Mouse (Mus musculus): ENCODE measurements around the gene Adamts17. TPM values are rescaled to one million over a fixed set of nuclear protein-coding genes. Genes with fewer than 3 reads are reported as not detected.
A peak's percentile ranks its signal among the peaks of the same experiment; 100 is the strongest.

Adamts17 gene
- polyA plus RNA-seq, 1 experiment from 2014 or later: 11.6 TPM

DNA sequence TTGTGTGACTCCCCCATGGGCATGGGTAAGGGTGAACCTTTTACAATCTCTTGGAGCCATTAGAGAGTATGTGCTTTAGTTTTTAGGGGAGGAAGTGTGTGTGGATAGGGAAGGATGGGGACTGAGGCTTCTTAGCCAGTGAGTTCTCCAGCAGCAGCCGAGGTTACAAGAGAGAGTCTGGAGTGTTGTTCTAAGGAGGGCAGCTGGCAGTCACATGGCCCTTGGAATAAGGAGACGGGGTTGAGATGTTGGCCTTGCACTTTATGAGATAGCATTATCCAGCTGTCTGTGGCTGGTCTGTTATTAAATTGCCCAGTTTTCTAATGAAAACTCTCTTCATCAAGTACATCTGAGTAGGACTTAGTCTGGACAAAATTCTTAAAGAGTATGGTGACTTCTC lies 4.3 kb downstream of the Adamts17 start:
- ATAC-seq (ENCODE audit: insufficient read depth) (no peak), DNase-seq (peak; percentile 43)
- Histone ChIP-seq H3K9me3 (ENCODE audit: low read depth, low read length) (no peaks in the 10 kb centered on the region), H3K27ac (ENCODE audit: low read depth) (no peak overlapping the region), H3K27me3 (ENCODE audit: insufficient read depth, low read length) (no peaks in the 10 kb centered on the region), H3K9ac (no peak overlapping the region), H3K4me2 (no peak overlapping the region), H3K36me3 (ENCODE audit: insufficient read depth) (0 out of 2 replicates have a peak, but pooled peaks cover 3% of the 10 kb centered on the region), H3K4me1 (ENCODE audit: insufficient read depth) (peaks cover 17% of the 10 kb centered on the region), H3K4me3 (ENCODE audit: low read depth, low read length) (no peak overlapping the region)
- no peak for TF ChIP-seq CTCF (IDR thresholded peaks at IDR 0.05; ENCODE audit: low read depth)
- 29% methylated on average over 2 of the region's 2 CpGs for WGBS

DNA sequence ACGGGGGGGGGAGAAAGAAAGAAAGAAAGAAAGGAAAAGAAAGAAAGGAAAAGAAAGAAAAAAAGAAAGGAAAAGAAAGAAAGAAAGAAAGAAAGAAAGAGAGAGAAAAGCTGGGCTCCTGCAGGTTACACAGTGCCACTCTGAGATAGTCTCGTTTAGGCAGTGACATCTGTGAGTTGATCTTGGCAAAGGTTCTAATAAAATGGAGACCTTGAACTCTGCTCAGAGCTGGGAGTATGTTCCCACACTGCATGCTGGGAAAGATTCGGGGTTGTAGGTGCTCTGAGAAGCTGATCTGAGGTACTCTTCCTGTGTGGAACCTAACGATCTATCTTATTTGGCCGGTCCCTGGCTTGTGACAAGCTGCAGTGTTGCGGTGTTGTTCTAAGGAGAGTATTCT lies 7.0 kb downstream of the Adamts17 start:
- no peak for TF ChIP-seq CTCF (IDR thresholded peaks at IDR 0.05; ENCODE audit: low read depth)
- H3K4me2 ChIP-seq: no peak overlapping the region
- 64% methylated on average over 6 of the region's 6 CpGs for WGBS

DNA sequence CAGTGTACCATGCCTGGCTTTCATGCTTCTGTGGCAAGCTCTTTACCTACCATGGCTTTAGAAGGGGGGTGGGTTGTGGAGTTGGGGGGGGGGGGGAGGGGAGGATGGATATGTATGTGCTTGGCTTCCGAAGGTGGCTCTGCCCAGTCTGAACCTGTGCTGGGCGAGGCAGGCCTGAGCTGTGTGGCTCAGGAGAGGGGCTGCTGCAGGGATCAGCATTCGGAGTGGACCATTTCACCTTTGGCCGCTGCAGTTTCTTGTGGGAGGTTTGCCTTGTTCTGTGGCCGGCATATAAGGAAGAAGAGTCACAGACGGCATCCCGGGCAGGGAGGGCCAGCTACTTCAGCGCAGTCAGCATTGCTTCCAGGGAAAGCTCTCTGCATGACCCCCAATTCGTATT lies 7.8 kb downstream of the Adamts17 start:
- 59% methylated on average over 9 of the region's 9 CpGs for WGBS
- Histone ChIP-seq H3K27me3 (ENCODE audit: insufficient read depth, low read length) (no peaks in the 10 kb centered on the region), H3K4me1 (ENCODE audit: insufficient read depth) (peaks cover 3% of the 10 kb centered on the region; the same call in 1 of the 2 replicates), H3K27ac (ENCODE audit: low read depth) (no peak overlapping the region), H3K4me2 (no peak overlapping the region), H3K36me3 (ENCODE audit: insufficient read depth) (0 out of 2 replicates have a peak, but pooled peaks cover 3% of the 10 kb centered on the region), H3K9ac (no peak overlapping the region), H3K9me3 (ENCODE audit: low read depth, low read length) (no peaks in the 10 kb centered on the region), H3K4me3 (ENCODE audit: low read depth, low read length) (no peak overlapping the region)
- DNase-seq: no peak
- no peak for ATAC-seq (ENCODE audit: insufficient read depth)
- no peak for TF ChIP-seq CTCF (IDR thresholded peaks at IDR 0.05; ENCODE audit: low read depth)

More for the DNA sequence above, 7.0 kb downstream of the Adamts17 start:
- Histone ChIP-seq H3K27me3 (ENCODE audit: insufficient read depth, low read length) (no peaks in the 10 kb centered on the region), H3K27ac (ENCODE audit: low read depth) (no peak overlapping the region), H3K9ac (no peak overlapping the region), H3K9me3 (ENCODE audit: low read depth, low read length) (no peaks in the 10 kb centered on the region), H3K36me3 (ENCODE audit: insufficient read depth) (0 out of 2 replicates have a peak, but pooled peaks cover 3% of the 10 kb centered on the region), H3K4me3 (ENCODE audit: low read depth, low read length) (no peak overlapping the region), H3K4me1 (ENCODE audit: insufficient read depth) (peaks cover 6% of the 10 kb centered on the region)
- DNase-seq (no peak), ATAC-seq (ENCODE audit: insufficient read depth) (no peak)

DNA sequence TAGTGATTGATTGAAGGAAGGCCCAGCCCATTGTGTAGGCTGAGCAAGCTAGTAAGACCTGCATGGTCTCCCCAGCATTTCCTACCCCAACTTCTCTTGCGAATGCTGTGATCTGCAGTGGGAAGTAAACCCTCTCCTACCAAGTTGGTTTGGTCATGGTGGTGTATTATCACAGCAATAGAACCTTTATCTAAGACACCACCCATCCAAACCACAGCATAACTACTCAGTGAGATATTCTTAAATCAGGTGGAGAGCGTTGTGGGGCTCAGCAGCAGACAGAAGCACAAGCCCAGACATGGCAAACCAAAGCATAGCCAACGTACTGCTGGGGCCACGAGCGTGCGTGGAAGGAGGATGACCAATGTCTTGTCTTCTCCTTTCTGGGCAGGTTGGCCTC lies 9.8 kb downstream of the Adamts17 start:
- H3K4me3 ChIP-seq (ENCODE audit: low read depth, low read length): no peak overlapping the region
- no peak for TF ChIP-seq CTCF (IDR thresholded peaks at IDR 0.05; ENCODE audit: low read depth)
- H3K27me3 ChIP-seq (ENCODE audit: insufficient read depth, low read length): no peaks in the 10 kb centered on the region
- 0 out of 2 replicates have a peak, but pooled peaks cover 3% of the 10 kb centered on the region for H3K36me3 ChIP-seq (ENCODE audit: insufficient read depth)
- H3K4me1 ChIP-seq (ENCODE audit: insufficient read depth): peaks cover 2% of the 10 kb centered on the region; the same call in 1 of the 2 replicates
- no peak overlapping the region for H3K27ac ChIP-seq (ENCODE audit: low read depth)
- H3K9ac ChIP-seq: no peak overlapping the region
- DNase-seq (no peak), ATAC-seq (ENCODE audit: insufficient read depth) (no peak)
- H3K4me2 ChIP-seq: no peak overlapping the region
- 93% methylated on average over 6 of the region's 6 CpGs for WGBS
- no peaks in the 10 kb centered on the region for H3K9me3 ChIP-seq (ENCODE audit: low read depth, low read length)

DNA sequence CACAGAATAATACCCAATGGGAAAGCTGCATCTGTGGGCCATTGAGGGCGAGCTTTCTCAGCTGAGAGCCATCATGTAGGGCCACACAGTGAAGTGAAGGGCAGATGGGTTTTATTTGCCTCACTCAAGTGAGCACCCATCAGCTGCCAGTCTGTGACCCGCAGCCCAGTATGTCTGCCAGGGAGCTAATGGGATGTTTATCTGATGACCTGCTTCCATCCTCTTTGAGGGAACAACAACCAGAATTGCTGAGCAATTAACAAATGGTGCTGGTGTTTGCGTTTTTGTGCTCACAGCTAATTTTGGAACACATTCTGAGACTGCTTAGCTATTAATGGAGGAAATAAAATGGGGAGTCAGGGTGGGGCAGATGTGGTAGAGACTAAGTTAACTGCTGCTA lies 12.6 kb downstream of the Adamts17 start:
- 0 out of 2 replicates have a peak, but pooled peaks cover 3% of the 10 kb centered on the region for H3K36me3 ChIP-seq (ENCODE audit: insufficient read depth)
- no peaks in the 10 kb centered on the region; the same call in 1 of the 2 replicates for H3K4me1 ChIP-seq (ENCODE audit: insufficient read depth)
- H3K27me3 ChIP-seq (ENCODE audit: insufficient read depth, low read length): no peaks in the 10 kb centered on the region
- H3K4me2 ChIP-seq: no peak overlapping the region
- H3K4me3 ChIP-seq (ENCODE audit: low read depth, low read length): no peak overlapping the region
- H3K9ac ChIP-seq: no peak overlapping the region
- no peaks in the 10 kb centered on the region for H3K9me3 ChIP-seq (ENCODE audit: low read depth, low read length)
- H3K27ac ChIP-seq (ENCODE audit: low read depth): 0 out of 2 replicates have a peak overlapping the region, but pooled peaks have one; percentile 30
- DNase-seq (peak; percentile 44), ATAC-seq (ENCODE audit: insufficient read depth) (no peak; the same call in 1 of the 2 replicates)
- no peak for TF ChIP-seq CTCF (IDR thresholded peaks at IDR 0.05; ENCODE audit: low read depth)
- WGBS: 46% methylated on average over 3 of the region's 3 CpGs

DNA sequence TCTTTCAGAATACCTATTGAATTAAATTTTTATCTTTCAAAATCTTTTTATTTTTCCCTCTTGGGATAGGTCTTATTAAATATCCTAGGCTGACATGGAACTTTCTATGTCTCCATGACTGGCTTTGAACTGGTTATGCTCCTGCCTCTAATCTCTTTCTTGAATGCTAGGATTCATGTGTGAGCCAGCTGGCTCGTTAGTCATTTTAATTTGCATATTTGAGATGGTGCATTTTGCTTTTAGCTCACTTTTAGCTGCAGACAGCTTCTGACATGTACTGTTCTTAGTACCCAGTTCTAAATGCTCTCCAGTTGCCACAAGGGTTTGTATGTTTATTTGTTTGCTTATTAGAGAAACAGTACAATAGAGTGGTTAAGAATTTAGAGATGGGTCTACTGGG lies 18.1 kb downstream of the Adamts17 start:
- H3K36me3 ChIP-seq (ENCODE audit: insufficient read depth): no peaks in the 10 kb centered on the region
- no peaks in the 10 kb centered on the region for H3K27me3 ChIP-seq (ENCODE audit: insufficient read depth, low read length)
- H3K4me1 ChIP-seq (ENCODE audit: insufficient read depth): no peaks in the 10 kb centered on the region; the same call in 1 of the 2 replicates
- no peak overlapping the region for H3K9ac ChIP-seq
- H3K4me2 ChIP-seq: no peak overlapping the region
- no peak for DNase-seq
- 82% methylated on average over 1 of the region's 1 CpGs for WGBS
- H3K9me3 ChIP-seq (ENCODE audit: low read depth, low read length): no peaks in the 10 kb centered on the region
- no peak for ATAC-seq (ENCODE audit: insufficient read depth)
- H3K4me3 ChIP-seq (ENCODE audit: low read depth, low read length): no peak overlapping the region
- H3K27ac ChIP-seq (ENCODE audit: low read depth): no peak overlapping the region
- TF ChIP-seq CTCF (IDR thresholded peaks at IDR 0.05; ENCODE audit: low read depth): no peak

DNA sequence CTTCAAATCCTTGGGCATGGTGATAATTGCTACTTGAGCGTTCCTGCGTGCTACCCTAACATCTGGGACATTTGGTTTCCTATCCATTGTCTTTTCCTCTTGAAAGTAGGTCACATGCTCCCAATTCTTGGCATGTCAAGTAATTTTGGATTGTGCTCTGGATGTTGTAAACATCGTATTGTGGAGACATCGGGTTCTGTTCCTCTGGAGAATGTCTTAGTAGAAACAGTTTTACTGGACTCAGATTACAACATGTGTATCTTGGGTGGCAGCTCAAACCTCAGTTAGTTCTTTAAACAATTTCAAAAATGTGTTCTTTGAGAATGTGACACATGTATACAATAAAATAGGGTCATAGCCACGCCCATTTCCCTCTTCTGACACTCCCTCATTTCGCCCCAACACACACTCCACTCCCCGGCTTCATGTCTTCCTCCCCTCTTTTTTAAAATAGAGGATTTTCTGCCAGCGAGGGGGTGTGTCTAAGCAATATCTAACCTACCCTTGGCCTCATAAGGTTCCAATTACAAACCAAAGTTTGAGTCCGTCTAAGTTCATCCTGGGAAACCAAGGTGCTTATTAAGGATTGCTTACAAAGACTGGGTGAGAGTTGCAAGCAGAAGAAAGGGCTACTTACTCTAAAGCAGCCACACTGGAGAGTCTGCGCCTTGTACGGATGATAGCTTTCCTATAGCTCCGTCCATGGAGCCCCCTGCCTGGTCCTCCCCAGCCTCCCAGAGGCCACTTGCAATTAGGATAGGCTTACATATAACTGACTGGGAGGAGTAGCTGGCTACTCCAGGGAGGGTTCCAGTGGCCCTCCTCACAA lies 18.9 kb downstream of the Adamts17 start:
- no peak for TF ChIP-seq CTCF (IDR thresholded peaks at IDR 0.05; ENCODE audit: low read depth)
- Histone ChIP-seq H3K9ac (no peak overlapping the region), H3K9me3 (ENCODE audit: low read depth, low read length) (no peaks in the 10 kb centered on the region), H3K36me3 (ENCODE audit: insufficient read depth) (no peaks in the 10 kb centered on the region), H3K4me3 (ENCODE audit: low read depth, low read length) (no peak overlapping the region), H3K4me2 (no peak overlapping the region), H3K27ac (ENCODE audit: low read depth) (0 out of 2 replicates have a peak overlapping the region, but pooled peaks have one; percentile 2), H3K27me3 (ENCODE audit: insufficient read depth, low read length) (no peaks in the 10 kb centered on the region), H3K4me1 (ENCODE audit: insufficient read depth) (no peaks in the 10 kb centered on the region; the same call in 1 of the 2 replicates)
- 43% methylated on average over 12 of the region's 12 CpGs for WGBS
- ATAC-seq (ENCODE audit: insufficient read depth): peak; percentile 82
- DNase-seq: peak; percentile 86
